Mouse (Mus musculus) kidney, adult 2 months (tissue): ENCODE data around the gene Dchs1.

ENCODE experiments used
- CTCF ChIP-seq: fragments of 200-500 bp; conservative IDR thresholded peaks from 2 replicates; pipeline ENCODE4 v1.5.1; 2011; ENCODE audit warnings: low read depth, mild to moderate bottlenecking, control low read depth, low read length, moderate library complexity, mixed read lengths; ENCODE audit not compliant: insufficient read depth, insufficient read length
- POLR2A ChIP-seq: fragments of 200-500 bp; IDR thresholded peaks from one replicate; pipeline ENCODE4 v1.6.1; 2011; ENCODE audit warnings: low read depth, low read length, control low read depth

- TF ChIP-seq CTCF = no peak
- no peak for TF ChIP-seq POLR2A
These were observed 29.3 kb upstream of the Dchs1 start for GRCm38 (mm10) chr7:105816736-105817135.
